Mouse (Mus musculus): Measurements from ENCODE around the gene Htr3a. TPM values are rescaled to one million over a fixed set of nuclear protein-coding genes. Genes with fewer than 3 reads are reported as not detected.

Gene Htr3a
- 10 to 100 TPM in 1 of 2 experiments, 1 to 10 TPM in 1; 8.1 to 10.2 TPM for total RNA-seq (2021)
- long read RNA-seq, experiment 1, transcript Htr3a-202 (9 exons, 1,987 nt), result major isoform, 11 of 12 reads
- long read RNA-seq, experiment 1, partial matches to known transcripts, result 0 of 12 reads
- long read RNA-seq, experiment 1, other reads (novel, unspliced or antisense), result 1 of 12 reads
- long read RNA-seq, experiment 2, transcript Htr3a-202 (9 exons, 1,987 nt), result major isoform, 15 of 19 reads
- long read RNA-seq, experiment 2, partial matches to known transcripts, result 1 of 19 reads
- long read RNA-seq, experiment 2, other reads (novel, unspliced or antisense), result 2 of 19 reads

- peak; percentile 38 to 54 for DNase-seq (ENCODE audit: low spot score in 2 of 2)
Measured at GRCm38 (mm10) chr9:48910885-48911537, at the start of gene Htr3a. Htr3a (minus strand) TSS chr9:48911099.

GRCm38 (mm10) chr9:48947565-48947964, 36.7 kb upstream of the Htr3a start:
- DNase-seq (ENCODE audit: low spot score in 2 of 2), result no peak

- DNase-seq (ENCODE audit: low spot score in 2 of 2), result no peak
Measured at GRCm38 (mm10) chr9:48942349-48942748, 31.4 kb upstream of the Htr3a start.

- no peak for DNase-seq (ENCODE audit: low spot score in 2 of 2)
Measured at GRCm38 (mm10) chr9:48929436-48929835, 18.5 kb upstream of the Htr3a start.

- DNase-seq (ENCODE audit: low spot score in 2 of 2), result no peak
Measured at GRCm38 (mm10) chr9:48928781-48929180, 17.9 kb upstream of the Htr3a start.

GRCm38 (mm10) chr9:48916011-48916788, 5.3 kb upstream of the Htr3a start:
- no peak for DNase-seq (ENCODE audit: low spot score in 2 of 2)

- DNase-seq (ENCODE audit: low spot score in 2 of 2), result no peak
Measured at GRCm38 (mm10) chr9:48904421-48904820, 6.5 kb downstream of the Htr3a start.

GRCm38 (mm10) chr9:48903766-48904165, 7.1 kb downstream of the Htr3a start:
- DNase-seq (ENCODE audit: low spot score in 2 of 2), result no peak

- no peak for DNase-seq (ENCODE audit: low spot score in 2 of 2)
Measured at GRCm38 (mm10) chr9:48898551-48898950, 12.3 kb downstream of the Htr3a start.

- no peak for DNase-seq (ENCODE audit: low spot score in 2 of 2)
Measured at GRCm38 (mm10) chr9:48895819-48896536, 14.9 kb downstream of the Htr3a start.

GRCm38 (mm10) chr9:48894755-48895154, 16.1 kb downstream of the Htr3a start:
- DNase-seq (ENCODE audit: low spot score in 2 of 2), result no peak

GRCm38 (mm10) chr9:48893986-48894385, 16.9 kb downstream of the Htr3a start:
- DNase-seq (ENCODE audit: low spot score in 2 of 2), result peak; percentile 78 to 86

GRCm38 (mm10) chr9:48889093-48889492, 21.8 kb downstream of the Htr3a start:
- no peak for DNase-seq (ENCODE audit: low spot score in 2 of 2)

- no peak for DNase-seq (ENCODE audit: low spot score in 2 of 2)
Measured at GRCm38 (mm10) chr9:48872896-48873295, 38.0 kb downstream of the Htr3a start.

GRCm38 (mm10) chr9:48866523-48867121, 44.3 kb downstream of the Htr3a start:
- no peak for DNase-seq (ENCODE audit: low spot score in 2 of 2)

- DNase-seq (ENCODE audit: low spot score in 2 of 2), result no peak
Measured at GRCm38 (mm10) chr9:48865235-48865634, 45.7 kb downstream of the Htr3a start.

- no peak for DNase-seq (ENCODE audit: low spot score in 2 of 2)
Measured at GRCm38 (mm10) chr9:48861481-48861880, 49.4 kb downstream of the Htr3a start.

- peak; percentile 65 to 76 for DNase-seq (ENCODE audit: low spot score in 2 of 2)
Measured at GRCm38 (mm10) chr9:48860526-48860845, 50.4 kb downstream of the Htr3a start.

- DNase-seq (ENCODE audit: low spot score in 2 of 2), result no peak
Measured at GRCm38 (mm10) chr9:48859828-48860525, 50.9 kb downstream of the Htr3a start.

GRCm38 (mm10) chr9:48857944-48858343, 53.0 kb downstream of the Htr3a start:
- no peak for DNase-seq (ENCODE audit: low spot score in 2 of 2)

All from left cerebral cortex, adult 18-20 months (tissue).